Mouse (Mus musculus) liver, embryonic 14.5 days (tissue): ENCODE results near the gene Sptbn2.

Experiments
- CTCF ChIP-seq: IDR thresholded peaks from 2 replicates; pipeline ENCODE4 v1.5.1; 2016; ENCODE audit warnings: antibody characterized with exemption, low read depth, control low read depth
- EP300 ChIP-seq: IDR thresholded peaks from 2 replicates; pipeline ENCODE4 v1.6.1; 2016; ENCODE audit warnings: antibody characterized with exemption, low read depth

DNA sequence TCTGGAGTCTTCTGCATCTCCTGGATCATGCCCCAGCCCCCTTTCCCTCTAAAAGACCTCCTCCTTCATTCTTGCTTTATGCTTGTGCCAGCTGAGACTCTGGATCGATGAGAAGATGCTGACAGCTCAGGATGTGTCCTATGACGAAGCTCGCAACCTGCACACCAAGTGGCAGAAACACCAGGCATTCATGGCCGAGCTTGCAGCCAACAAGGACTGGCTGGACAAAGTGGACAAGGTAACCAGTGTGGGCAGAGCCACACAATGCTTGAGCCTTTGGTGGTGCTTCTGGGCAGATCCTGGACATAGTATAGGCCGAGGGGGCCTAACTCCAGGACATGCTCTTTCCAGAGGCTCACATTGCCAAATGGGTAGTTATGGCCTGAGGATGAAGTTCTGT lies 28.8 kb downstream of the Sptbn2 start:
- TF ChIP-seq CTCF (no peak), EP300 (no peak)
